Mouse (Mus musculus): ENCODE measurements at regions not wholly inside any gene's neighbourhood (a gene's known extent, or its start where the extent isn't known, plus 50 kb on each side); places are given as distances from the start of the nearest gene placed in this dataset.

DNA sequence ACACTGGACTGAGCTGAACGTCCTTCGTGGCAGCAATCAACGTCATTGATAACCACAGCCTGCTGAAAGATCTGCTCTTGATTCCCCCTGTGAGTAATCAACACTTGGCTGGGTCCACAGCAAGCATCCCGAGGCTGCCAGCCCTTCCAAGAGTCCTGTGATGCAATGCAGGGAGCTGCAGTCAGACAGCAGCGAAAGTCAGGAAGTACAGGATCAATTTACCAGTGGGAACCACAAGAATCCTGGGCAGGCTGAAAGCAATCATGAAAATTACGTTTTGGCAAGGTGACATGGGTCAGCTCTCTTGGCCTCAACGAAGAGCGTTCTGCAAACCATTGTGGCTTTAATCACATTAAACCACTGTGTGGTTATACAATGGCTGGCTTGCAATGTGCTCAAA, 95.8 kb upstream of the Slc1a3 start:
- TF ChIP-seq CTCF (IDR thresholded peaks at IDR 0.05; ENCODE audit: extremely low read depth, insufficient read depth, low read length) = no peak
- no peak for TF ChIP-seq POLR2A (IDR thresholded peaks at IDR 0.05; ENCODE audit: extremely low read depth, insufficient read depth, low read length)
